Mouse (Mus musculus): Measurements from ENCODE around the gene Cnbd2. TPM values are rescaled to one million over a fixed set of nuclear protein-coding genes. Genes with fewer than 3 reads are reported as not detected.
A peak's percentile ranks its signal among the peaks of the same experiment; 100 is the strongest.

Cnbd2 gene
- total and polyA plus RNA-seq, 3 experiments = 1.0 to 3.6 (median 3.0) TPM

DNA sequence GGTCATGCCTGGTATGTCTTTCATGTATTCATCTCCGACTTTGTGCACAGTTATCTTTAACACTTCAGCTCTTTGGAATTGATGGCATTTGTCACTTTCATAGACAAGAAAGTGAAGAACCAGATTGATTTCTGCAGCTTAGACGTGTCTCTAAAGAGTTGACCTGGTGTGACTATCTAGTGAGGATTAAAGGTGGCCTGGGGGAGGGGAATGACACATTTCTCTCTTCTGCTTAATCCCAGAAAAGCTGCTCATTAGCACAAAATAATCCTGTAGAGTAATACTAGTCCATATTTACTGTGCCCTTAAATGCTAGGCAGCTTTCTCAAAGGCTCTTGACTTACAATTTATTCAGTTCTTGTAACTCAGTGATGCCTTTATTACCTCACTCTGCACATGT is 26.9 kb upstream of the Cnbd2 start:
- Histone ChIP-seq H3K9ac (ENCODE audit: insufficient read depth, low read depth) (no peak overlapping the region), H3K36me3 (replicated peaks in 1 of 2; ENCODE audit: control insufficient read depth in 1 of 2, insufficient read depth in 1 of 2, low read length in 1 of 2) (peaks cover 25 to 77% of the 10 kb centered on the region in 2 experiments), H3K79me2 (replicated peaks; ENCODE audit: control insufficient read depth, extremely low read depth, insufficient read depth, poor library complexity, severe bottlenecking) (no peaks in the 10 kb centered on the region), H3K4me1 (ENCODE audit: control insufficient read depth in 1 of 2, insufficient read depth in 2 of 2) (no peaks in the 10 kb centered on the region), H3K27ac (ENCODE audit: insufficient read depth, low read depth) (no peak overlapping the region), H3K4me3 (replicated peaks in 1 of 3; ENCODE audit: low read depth in 2 of 3, low read length in 2 of 3, poor library complexity in 1 of 3) (no peak overlapping the region), H3K27me3 (replicated peaks) (no peaks in the 10 kb centered on the region), H3K4me2 (ENCODE audit: insufficient read depth, low read depth, poor library complexity, severe bottlenecking) (no peak overlapping the region), H3K9me3 (replicated peaks; ENCODE audit: low read length) (no peaks in the 10 kb centered on the region)
- in situ Hi-C loops (cut with MboI; ENCODE audit: low pct_ligation_motif_present, low pct_unique_long_range_greater_than_20kb, low sequenced_read_pairs) = loop anchor here (25.0 kb wide), 1 partner anchor 298 kb away; no protein-coding TSS in a partner anchor
- TF ChIP-seq POLR2AphosphoS2 (IDR thresholded peaks at IDR 0.05; ENCODE audit: low read depth, low read length) (no peak), USF2 (conservative IDR thresholded peaks at IDR 0.05; ENCODE audit: low read depth, low read length) (no peak), ETS1 (conservative IDR thresholded peaks at IDR 0.05; ENCODE audit: low read depth, low read length) (no peak), IRF4 (IDR thresholded peaks at IDR 0.05; ENCODE audit: low read depth, low read length) (no peak), RAD21 (IDR thresholded peaks at IDR 0.05; ENCODE audit: low read depth, low read length) (no peak), CTCF (conservative IDR thresholded peaks at IDR 0.05 in 1 of 2, IDR thresholded peaks at IDR 0.05 in 1 of 2; ENCODE audit: low read depth in 2 of 2, low read length in 2 of 2) (no peak), NELFE (IDR thresholded peaks at IDR 0.05; ENCODE audit: low read depth, low read length) (no peak)
- DNase-seq (ENCODE audit: extremely low read depth) = no peak
- dilution Hi-C loops (cut with MboI; ENCODE audit: extremely low pct_ligation_motif_present, extremely low pct_unique_long_range_greater_than_20kb, low sequenced_read_pairs) = no loop called here

DNA sequence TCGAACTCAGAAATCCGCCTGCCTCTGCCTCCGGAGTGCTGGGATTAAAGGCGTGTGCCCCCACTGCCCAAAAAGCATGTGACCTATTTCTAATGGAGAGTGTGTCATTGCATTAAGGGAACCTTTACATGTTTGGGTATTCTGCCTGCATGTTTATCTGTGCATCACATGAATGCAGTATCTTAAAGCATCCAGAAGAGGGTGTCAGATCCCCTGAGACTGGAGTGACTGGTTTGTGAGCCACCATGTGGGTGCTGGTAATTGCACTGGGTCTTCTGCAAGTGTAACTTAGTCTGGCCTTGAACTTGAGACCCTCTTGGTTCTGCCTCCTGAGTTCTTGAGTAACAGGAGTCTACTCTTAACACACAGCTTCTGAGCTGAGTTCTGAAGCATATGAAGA is 25.4 kb upstream of the Cnbd2 start:
- no peak overlapping the region for H3K4me3 ChIP-seq (replicated peaks in 1 of 3; ENCODE audit: low read depth in 2 of 3, low read length in 2 of 3, poor library complexity in 1 of 3)
- dilution Hi-C loops (cut with MboI; ENCODE audit: extremely low pct_ligation_motif_present, extremely low pct_unique_long_range_greater_than_20kb, low sequenced_read_pairs) (no loop called here), in situ Hi-C loops (cut with MboI; ENCODE audit: low pct_ligation_motif_present, low pct_unique_long_range_greater_than_20kb, low sequenced_read_pairs) (loop anchor here (25.0 kb wide), 1 partner anchor 299 kb away; no protein-coding TSS in a partner anchor)
- H3K27ac ChIP-seq (ENCODE audit: insufficient read depth, low read depth) = no peak overlapping the region
- DNase-seq (ENCODE audit: extremely low read depth) = no peak
- H3K36me3 ChIP-seq (replicated peaks in 1 of 2; ENCODE audit: control insufficient read depth in 1 of 2, insufficient read depth in 1 of 2, low read length in 1 of 2) = peaks cover 20 to 79% of the 10 kb centered on the region in 2 experiments
- H3K27me3 ChIP-seq (replicated peaks) = no peaks in the 10 kb centered on the region
- H3K4me2 ChIP-seq (ENCODE audit: insufficient read depth, low read depth, poor library complexity, severe bottlenecking) = no peak overlapping the region
- H3K9ac ChIP-seq (ENCODE audit: insufficient read depth, low read depth) = no peak overlapping the region
- TF ChIP-seq ELF1 (IDR thresholded peaks at IDR 0.05; ENCODE audit: low read depth, low read length) = no peak
- peak in 1 of 2 experiments; percentile 22; a peak in 1 of 4 replicates for TF ChIP-seq CTCF (conservative IDR thresholded peaks at IDR 0.05 in 1 of 2, IDR thresholded peaks at IDR 0.05 in 1 of 2; ENCODE audit: low read depth in 2 of 2, low read length in 2 of 2)
- no peaks in the 10 kb centered on the region for H3K4me1 ChIP-seq (ENCODE audit: control insufficient read depth in 1 of 2, insufficient read depth in 2 of 2)
- no peaks in the 10 kb centered on the region for H3K79me2 ChIP-seq (replicated peaks; ENCODE audit: control insufficient read depth, extremely low read depth, insufficient read depth, poor library complexity, severe bottlenecking)
- H3K9me3 ChIP-seq (replicated peaks; ENCODE audit: low read length) = no peaks in the 10 kb centered on the region

DNA sequence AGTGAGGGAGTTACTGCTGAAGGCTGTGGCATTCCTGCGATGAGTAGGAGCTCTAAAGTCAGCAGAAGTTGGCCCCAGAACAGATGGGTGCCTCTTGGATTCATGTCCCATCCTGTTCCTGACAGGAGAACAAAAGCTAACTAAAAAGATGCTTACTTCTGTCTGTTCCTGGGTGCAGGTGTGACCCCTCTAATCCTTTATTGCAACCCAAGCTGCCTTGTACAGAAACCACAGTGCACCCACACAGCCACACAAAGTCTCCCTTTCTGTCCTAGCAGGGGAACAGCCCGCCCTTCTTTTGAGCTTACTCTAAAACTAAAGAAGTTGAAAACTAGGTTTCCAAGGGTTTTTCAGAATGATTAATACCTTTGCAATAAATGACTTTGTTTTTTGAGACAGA is 23.9 kb upstream of the Cnbd2 start:
- no peak for TF ChIP-seq KAT2A (IDR thresholded peaks at IDR 0.05; ENCODE audit: insufficient replicate concordance, low read length)
- TF ChIP-seq SMC3 (IDR thresholded peaks at IDR 0.05; ENCODE audit: low read depth, low read length) = no peak
- TF ChIP-seq USF2 (conservative IDR thresholded peaks at IDR 0.05; ENCODE audit: low read depth, low read length) = no peak
- no peak for TF ChIP-seq NELFE (IDR thresholded peaks at IDR 0.05; ENCODE audit: low read depth, low read length)
- no peak for TF ChIP-seq POLR2A (IDR thresholded peaks at IDR 0.05; ENCODE audit: low read depth, low read length)
- TF ChIP-seq HCFC1 (IDR thresholded peaks at IDR 0.05; ENCODE audit: low read depth, low read length) = no peak
- no peak for TF ChIP-seq EP300 (IDR thresholded peaks at IDR 0.05; ENCODE audit: low read length)
- TF ChIP-seq USF1 (IDR thresholded peaks at IDR 0.05; ENCODE audit: low read depth, low read length) = no peak
- TF ChIP-seq MAFK (IDR thresholded peaks at IDR 0.05; ENCODE audit: insufficient replicate concordance, low read length) = no peak
- TF ChIP-seq MAX (IDR thresholded peaks at IDR 0.05; ENCODE audit: low read length) = no peak
- no peak for TF ChIP-seq CHD2 (IDR thresholded peaks at IDR 0.05; ENCODE audit: low read length)
- Histone ChIP-seq H3K36me3 (replicated peaks in 1 of 2; ENCODE audit: control insufficient read depth in 1 of 2, insufficient read depth in 1 of 2, low read length in 1 of 2) (peaks cover 25 to 78% of the 10 kb centered on the region in 2 experiments), H3K27ac (ENCODE audit: insufficient read depth, low read depth) (no peak overlapping the region)

More for the DNA sequence above, 23.9 kb upstream of the Cnbd2 start:
- in situ Hi-C loops (cut with MboI; ENCODE audit: low pct_ligation_motif_present, low pct_unique_long_range_greater_than_20kb, low sequenced_read_pairs) = loop anchor here (25.0 kb wide), 1 partner anchor 301 kb away; no protein-coding TSS in a partner anchor
- H3K27me3 ChIP-seq (replicated peaks) = no peaks in the 10 kb centered on the region
- H3K4me2 ChIP-seq (ENCODE audit: insufficient read depth, low read depth, poor library complexity, severe bottlenecking) = no peak overlapping the region
- dilution Hi-C loops (cut with MboI; ENCODE audit: extremely low pct_ligation_motif_present, extremely low pct_unique_long_range_greater_than_20kb, low sequenced_read_pairs) = no loop called here
- no peak for DNase-seq (ENCODE audit: extremely low read depth)
- H3K4me3 ChIP-seq (replicated peaks in 1 of 3; ENCODE audit: low read depth in 2 of 3, low read length in 2 of 3, poor library complexity in 1 of 3) = no peak overlapping the region
- no peaks in the 10 kb centered on the region for H3K9me3 ChIP-seq (replicated peaks; ENCODE audit: low read length)
- no peaks in the 10 kb centered on the region for H3K79me2 ChIP-seq (replicated peaks; ENCODE audit: control insufficient read depth, extremely low read depth, insufficient read depth, poor library complexity, severe bottlenecking)
- peaks cover 0 to 7% of the 10 kb centered on the region in 2 experiments; a peak in 1 of 4 replicates for H3K4me1 ChIP-seq (ENCODE audit: control insufficient read depth in 1 of 2, insufficient read depth in 2 of 2)
- H3K9ac ChIP-seq (ENCODE audit: insufficient read depth, low read depth) = no peak overlapping the region
